Mouse (Mus musculus) kidney, adult 2 months (tissue): ENCODE measurements around the gene Kidins220. TPM values are rescaled to one million over a fixed set of nuclear protein-coding genes. Genes with fewer than 3 reads are reported as not detected.

Experiments
- DNase-seq: peaks from one replicate; pipeline ENCODE4 v3.0.0; 2021
- H3K27ac ChIP-seq: fragments of 200-500 bp; 2 replicates; pipeline ENCODE4 v1.5.1; 2012; ENCODE audit warnings: low read depth, low read length, control low read depth, inconsistent platforms; ENCODE audit not compliant: insufficient read depth
- H3K27me3 ChIP-seq: fragments of 200-500 bp; replicated peaks from 2 replicates; pipeline ENCODE4 v1.6.1; 2012; ENCODE audit warnings: mild to moderate bottlenecking, moderate library complexity, low read length, inconsistent platforms; ENCODE audit not compliant: control insufficient read depth, insufficient read depth
- H3K36me3 ChIP-seq: fragments of 200-500 bp; 2 replicates; pipeline ENCODE4 v1.6.1; 2012; ENCODE audit warnings: mild to moderate bottlenecking, moderate library complexity, low read length, inconsistent platforms; ENCODE audit not compliant: control insufficient read depth, insufficient read depth
- H3K4me1 ChIP-seq: fragments of 200-500 bp; 2 replicates; pipeline ENCODE4 v1.6.1; 2011; ENCODE audit warnings: low read length; ENCODE audit not compliant: control insufficient read depth, insufficient read depth
- H3K4me3 ChIP-seq: fragments of 200-500 bp; 2 replicates; pipeline ENCODE4 v1.5.1; 2011; ENCODE audit warnings: mild to moderate bottlenecking, low read depth, low read length, control low read depth; ENCODE audit not compliant: insufficient read depth
- CTCF ChIP-seq: fragments of 200-500 bp; conservative IDR thresholded peaks from 2 replicates; pipeline ENCODE4 v1.5.1; 2011; ENCODE audit warnings: low read depth, mild to moderate bottlenecking, control low read depth, low read length, moderate library complexity, mixed read lengths; ENCODE audit not compliant: insufficient read depth, insufficient read length
- POLR2A ChIP-seq: fragments of 200-500 bp; IDR thresholded peaks from one replicate; pipeline ENCODE4 v1.6.1; 2011; ENCODE audit warnings: low read depth, low read length, control low read depth
- WGBS: fragments of 180-500 bp; shearing (Covaris S2); methylation state at CpG from one replicate; pipeline ENCODE4 v1.1.7; 2018; 5-methylcytosine and 5-hydroxymethylcytosine counted together
- polyA plus RNA-seq: library from polyadenylated mRNA; depleted of rRNA; stranded (reverse); fragments of >200 nt; gene quantifications from 2 replicates; pipeline ENCODE4 v1.2.3, GENCODE M21; 2012

The Kidins220 gene
- polyA plus RNA-seq, 1 experiment = 79.6 TPM

DNA sequence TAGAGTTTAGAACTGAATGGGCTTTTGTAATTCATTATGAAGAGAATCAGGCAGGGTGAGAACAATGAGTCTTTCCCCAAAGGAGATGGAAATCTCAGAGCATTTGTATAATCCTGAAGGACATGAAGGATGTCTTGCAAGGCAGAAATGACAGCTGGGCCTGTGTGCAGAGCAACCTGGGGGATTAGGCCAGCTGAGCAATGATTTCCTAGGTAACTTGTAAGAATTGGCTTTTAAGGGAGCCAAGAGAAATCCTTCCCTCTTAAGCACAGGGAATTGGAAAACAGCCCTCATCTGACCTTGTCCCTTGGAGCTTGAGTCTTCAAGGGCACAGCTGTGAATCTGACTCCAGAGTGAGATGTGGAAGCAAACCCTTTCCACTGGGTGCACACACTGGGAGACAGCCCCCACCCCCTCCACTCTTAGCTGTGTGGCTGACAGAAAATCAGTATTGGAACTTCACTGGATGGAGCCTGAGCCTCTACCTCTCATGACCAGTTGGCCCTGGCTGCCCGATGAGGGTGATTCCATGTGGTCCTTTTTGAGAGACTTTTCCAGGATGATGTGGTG, 41.4 kb upstream of the Kidins220 start:
- WGBS = 63% methylated on average over 1 of the region's 1 CpGs
- H3K4me3 ChIP-seq = no peak overlapping the region
- no peak for DNase-seq
- H3K27ac ChIP-seq = 0 out of 2 replicates have a peak overlapping the region, but pooled peaks have one; percentile 35
- no peaks in the 10 kb centered on the region for H3K4me1 ChIP-seq
- no peak for TF ChIP-seq POLR2A
- TF ChIP-seq CTCF = no peak
- H3K27me3 ChIP-seq = no peaks in the 10 kb centered on the region
- no peaks in the 10 kb centered on the region for H3K36me3 ChIP-seq

- no peak overlapping the region for H3K27ac ChIP-seq
- DNase-seq = no peak
- H3K27me3 ChIP-seq = no peaks in the 10 kb centered on the region
- no peaks in the 10 kb centered on the region for H3K36me3 ChIP-seq
- no peak overlapping the region for H3K4me3 ChIP-seq
- no peaks in the 10 kb centered on the region for H3K4me1 ChIP-seq
- 61% methylated on average over 3 of the region's 3 CpGs for WGBS
- no peak for TF ChIP-seq POLR2A
- no peak for TF ChIP-seq CTCF
Observed at GRCm38 (mm10) chr12:24933996-24934395, 40.7 kb upstream of the Kidins220 start.

GRCm38 (mm10) chr12:24936281-24936680, 38.4 kb upstream of the Kidins220 start:
- H3K27me3 ChIP-seq = no peaks in the 10 kb centered on the region
- no peaks in the 10 kb centered on the region for H3K4me1 ChIP-seq
- H3K36me3 ChIP-seq = no peaks in the 10 kb centered on the region
- H3K27ac ChIP-seq = no peak overlapping the region
- WGBS = 76% methylated on average over 1 of the region's 1 CpGs
- DNase-seq = no peak
- H3K4me3 ChIP-seq = no peak overlapping the region
- TF ChIP-seq CTCF = no peak
- no peak for TF ChIP-seq POLR2A

- no peak overlapping the region for H3K27ac ChIP-seq
- H3K27me3 ChIP-seq = no peaks in the 10 kb centered on the region
- H3K36me3 ChIP-seq = no peaks in the 10 kb centered on the region
- no peak overlapping the region for H3K4me3 ChIP-seq
- no peaks in the 10 kb centered on the region for H3K4me1 ChIP-seq
- no peak for TF ChIP-seq POLR2A
- TF ChIP-seq CTCF = no peak
- DNase-seq = no peak
- 96% methylated on average over 8 of the region's 8 CpGs for WGBS
Observed at GRCm38 (mm10) chr12:24939372-24939771, 35.4 kb upstream of the Kidins220 start.

DNA sequence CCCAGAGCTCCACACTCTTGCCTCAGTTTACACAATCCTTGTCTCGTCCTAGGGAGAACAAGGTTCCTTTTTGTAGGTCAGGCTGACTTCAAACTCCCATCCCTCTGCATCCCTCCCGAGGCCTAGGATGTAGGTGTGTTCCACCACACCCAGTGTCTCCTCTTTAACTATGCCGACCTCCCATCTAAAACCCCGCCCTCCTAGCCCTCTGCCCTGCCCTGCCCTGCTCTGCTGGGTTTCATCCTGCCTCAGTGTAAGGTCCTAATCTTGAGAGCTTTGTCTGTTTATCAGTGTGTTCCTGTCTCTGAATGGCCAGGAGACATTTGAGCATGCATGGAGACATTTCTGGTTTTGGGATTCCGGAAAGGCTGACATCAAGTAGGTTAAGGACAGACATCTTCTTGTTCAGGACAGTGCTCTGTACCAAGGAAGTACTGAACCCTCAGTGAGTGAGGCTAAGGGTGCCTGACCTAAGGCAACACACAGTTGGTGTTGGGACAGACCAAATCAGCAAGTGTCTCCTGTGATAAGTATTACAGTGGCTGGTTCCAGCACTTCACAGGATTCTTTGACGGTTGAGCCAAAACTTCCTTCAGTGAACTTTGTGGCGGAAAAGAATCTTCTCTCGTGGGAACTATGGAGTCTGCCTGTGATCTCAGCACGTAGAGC, 32.0 kb upstream of the Kidins220 start:
- Histone ChIP-seq H3K4me1 (no peaks in the 10 kb centered on the region), H3K4me3 (no peak overlapping the region), H3K27me3 (no peaks in the 10 kb centered on the region), H3K27ac (no peak overlapping the region), H3K36me3 (no peaks in the 10 kb centered on the region)
- 73% methylated on average over 9 of the region's 9 CpGs for WGBS
- DNase-seq = no peak
- TF ChIP-seq CTCF (no peak), POLR2A (no peak)

- WGBS = 84% methylated on average over 4 of the region's 4 CpGs
- H3K27me3 ChIP-seq = no peaks in the 10 kb centered on the region
- H3K4me3 ChIP-seq = no peak overlapping the region
- H3K4me1 ChIP-seq = no peaks in the 10 kb centered on the region
- TF ChIP-seq POLR2A = no peak
- no peak overlapping the region for H3K27ac ChIP-seq
- no peaks in the 10 kb centered on the region for H3K36me3 ChIP-seq
- DNase-seq = no peak
Observed at GRCm38 (mm10) chr12:24943427-24943826, 31.3 kb upstream of the Kidins220 start.

DNA sequence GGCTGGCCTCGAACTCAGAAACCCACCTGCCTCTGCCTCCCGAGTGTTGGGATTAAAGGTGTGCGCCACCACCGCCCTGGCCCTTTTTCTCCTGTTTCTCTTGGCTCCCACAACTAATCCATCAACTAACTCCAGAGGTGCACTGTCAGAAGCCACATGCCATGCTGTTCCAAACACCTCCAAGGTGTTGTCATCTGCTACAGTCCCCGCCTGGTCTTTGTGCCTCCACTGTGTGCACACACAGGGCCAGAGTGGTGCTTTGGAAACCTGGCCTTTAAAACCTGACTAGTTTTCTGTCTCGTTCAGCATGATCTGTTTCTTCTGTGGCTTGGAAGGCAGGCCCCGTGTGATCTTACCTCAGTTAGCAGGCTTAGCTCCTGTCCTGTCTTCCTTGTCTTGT, 30.1 kb upstream of the Kidins220 start:
- no peak overlapping the region for H3K4me3 ChIP-seq
- no peak overlapping the region for H3K27ac ChIP-seq
- no peak for DNase-seq
- TF ChIP-seq POLR2A = no peak
- TF ChIP-seq CTCF = no peak
- no peaks in the 10 kb centered on the region for H3K36me3 ChIP-seq
- 93% methylated on average over 7 of the region's 7 CpGs for WGBS
- no peaks in the 10 kb centered on the region for H3K4me1 ChIP-seq
- no peaks in the 10 kb centered on the region for H3K27me3 ChIP-seq
